Mouse (Mus musculus): ENCODE results near the gene Rgs3. TPM values are rescaled to one million over a fixed set of nuclear protein-coding genes. Genes with fewer than 3 reads are reported as not detected.

Rgs3 gene
- polyA plus RNA-seq, 1 experiment, result 6.4 TPM

DNA sequence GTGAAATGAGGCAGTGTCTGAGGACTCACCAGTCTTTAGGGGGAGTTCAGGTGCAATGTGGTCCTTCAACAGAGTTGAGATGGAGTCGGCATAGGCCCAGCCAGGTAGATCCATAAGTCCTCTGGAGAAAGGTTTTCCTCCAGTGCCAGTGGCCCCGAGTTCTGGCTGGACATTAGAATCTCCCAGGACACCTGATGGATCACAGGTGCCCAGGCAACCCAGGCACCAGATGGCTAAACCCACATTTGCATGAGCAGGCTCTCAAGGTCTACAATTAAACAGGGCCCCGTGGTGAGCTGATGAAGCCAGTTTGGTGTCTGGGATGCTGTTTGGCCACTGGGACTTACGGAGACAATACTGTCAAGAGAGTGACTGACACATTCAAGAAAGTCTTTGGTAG, 49.7 kb downstream of the Rgs3 start:
- H3K27me3 ChIP-seq (replicated peaks), result peaks cover 55% of the 10 kb centered on the region
- H3K4me3 ChIP-seq (replicated peaks), result no peak overlapping the region
- no peaks in the 10 kb centered on the region for H3K9me3 ChIP-seq
- H3K4me1 ChIP-seq, result 0 out of 2 replicates have a peak, but pooled peaks cover 3% of the 10 kb centered on the region
- TF ChIP-seq FLI1 (IDR thresholded peaks at IDR 0.05; ENCODE audit: low read length), result no peak
- TF ChIP-seq GATA1 (IDR thresholded peaks at IDR 0.05; ENCODE audit: borderline replicate concordance, low read length), result no peak
- no peaks in the 10 kb centered on the region for H3K36me3 ChIP-seq (replicated peaks; ENCODE audit: low read length)

DNA sequence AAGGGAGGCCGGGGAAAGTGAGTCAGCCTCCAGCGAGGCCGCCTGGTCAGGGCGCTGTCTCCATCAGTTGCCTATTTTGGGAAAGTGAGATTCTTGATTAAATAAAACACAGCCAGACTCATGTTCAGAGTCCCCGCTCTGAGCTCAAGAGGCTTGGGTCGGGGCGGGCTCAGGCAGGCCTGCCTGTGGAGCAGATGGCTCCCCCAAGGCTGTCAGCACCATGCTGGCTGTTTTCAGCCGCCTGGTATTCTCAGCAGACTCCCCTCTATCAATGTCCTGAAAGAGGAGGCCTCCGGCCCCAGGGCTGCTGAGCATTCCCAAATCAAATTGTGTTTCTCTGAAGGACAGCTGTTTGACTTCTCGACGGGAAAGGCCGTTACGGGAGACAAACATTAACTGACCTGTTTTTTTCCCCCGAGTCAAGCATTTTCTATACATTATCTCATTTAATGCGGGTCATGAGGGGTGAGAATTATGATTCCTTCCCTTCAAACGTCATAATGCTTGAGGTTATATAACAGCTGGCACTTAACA, 50.6 kb downstream of the Rgs3 start:
- no peaks in the 10 kb centered on the region for H3K36me3 ChIP-seq (replicated peaks; ENCODE audit: low read length)
- H3K4me1 ChIP-seq, result no peaks in the 10 kb centered on the region
- peaks cover 62% of the 10 kb centered on the region for H3K27me3 ChIP-seq (replicated peaks)
- H3K4me3 ChIP-seq (replicated peaks), result no peak overlapping the region
- H3K9me3 ChIP-seq, result no peaks in the 10 kb centered on the region
- TF ChIP-seq FLI1 (IDR thresholded peaks at IDR 0.05; ENCODE audit: low read length) (no peak), GATA1 (IDR thresholded peaks at IDR 0.05; ENCODE audit: borderline replicate concordance, low read length) (no peak)

- no peaks in the 10 kb centered on the region for H3K4me1 ChIP-seq
- peaks cover 63% of the 10 kb centered on the region for H3K27me3 ChIP-seq (replicated peaks)
- no peak overlapping the region for H3K4me3 ChIP-seq (replicated peaks)
- H3K36me3 ChIP-seq (replicated peaks; ENCODE audit: low read length), result no peaks in the 10 kb centered on the region
- H3K9me3 ChIP-seq, result no peaks in the 10 kb centered on the region
- no peak for TF ChIP-seq FLI1 (IDR thresholded peaks at IDR 0.05; ENCODE audit: low read length)
- TF ChIP-seq GATA1 (IDR thresholded peaks at IDR 0.05; ENCODE audit: borderline replicate concordance, low read length), result no peak
Measured at GRCm38 (mm10) chr4:62612601-62613501, 53.2 kb downstream of the Rgs3 start.

DNA sequence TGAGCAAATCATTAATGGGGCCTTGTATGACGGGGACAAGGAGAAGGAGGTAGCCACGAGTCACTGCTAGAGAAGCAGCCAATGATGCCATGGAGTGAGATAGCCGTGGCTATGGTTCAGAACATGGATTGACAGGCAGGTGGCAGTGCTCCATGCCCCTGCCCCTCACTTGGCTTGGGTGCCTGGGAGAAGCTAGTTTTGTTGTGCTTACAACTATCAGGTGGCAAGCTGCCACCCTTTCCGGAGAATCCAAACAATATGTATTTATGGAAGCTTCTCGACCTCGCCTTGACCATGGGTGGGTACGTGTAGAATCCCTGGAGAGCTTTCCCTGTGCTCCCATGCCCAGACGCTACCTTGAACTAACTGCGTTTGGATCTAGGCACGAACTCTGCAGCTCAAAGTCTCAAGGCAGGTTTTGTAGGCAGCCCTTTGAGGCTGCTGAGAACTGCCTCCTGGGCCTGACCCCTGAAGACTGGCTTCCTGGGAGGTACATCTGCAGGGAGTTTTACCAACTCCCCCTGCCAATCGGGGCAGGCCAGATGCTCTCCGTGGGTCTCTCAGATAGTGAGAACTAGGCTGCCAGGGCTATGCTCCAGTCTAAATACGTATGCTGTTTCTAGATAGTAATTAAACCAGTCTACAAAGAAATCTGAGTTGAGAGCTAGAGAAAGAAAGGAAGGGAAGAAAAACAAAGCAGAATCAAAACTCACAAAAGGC, 54.2 kb downstream of the Rgs3 start:
- TF ChIP-seq GATA1 (IDR thresholded peaks at IDR 0.05; ENCODE audit: borderline replicate concordance, low read length), result no peak
- no peak for TF ChIP-seq FLI1 (IDR thresholded peaks at IDR 0.05; ENCODE audit: low read length)
- no peaks in the 10 kb centered on the region for H3K9me3 ChIP-seq
- no peaks in the 10 kb centered on the region for H3K36me3 ChIP-seq (replicated peaks; ENCODE audit: low read length)
- H3K4me1 ChIP-seq, result peaks cover 1% of the 10 kb centered on the region; the same call in 1 of the 2 replicates
- no peak overlapping the region for H3K4me3 ChIP-seq (replicated peaks)
- H3K27me3 ChIP-seq (replicated peaks), result peaks cover 70% of the 10 kb centered on the region

DNA sequence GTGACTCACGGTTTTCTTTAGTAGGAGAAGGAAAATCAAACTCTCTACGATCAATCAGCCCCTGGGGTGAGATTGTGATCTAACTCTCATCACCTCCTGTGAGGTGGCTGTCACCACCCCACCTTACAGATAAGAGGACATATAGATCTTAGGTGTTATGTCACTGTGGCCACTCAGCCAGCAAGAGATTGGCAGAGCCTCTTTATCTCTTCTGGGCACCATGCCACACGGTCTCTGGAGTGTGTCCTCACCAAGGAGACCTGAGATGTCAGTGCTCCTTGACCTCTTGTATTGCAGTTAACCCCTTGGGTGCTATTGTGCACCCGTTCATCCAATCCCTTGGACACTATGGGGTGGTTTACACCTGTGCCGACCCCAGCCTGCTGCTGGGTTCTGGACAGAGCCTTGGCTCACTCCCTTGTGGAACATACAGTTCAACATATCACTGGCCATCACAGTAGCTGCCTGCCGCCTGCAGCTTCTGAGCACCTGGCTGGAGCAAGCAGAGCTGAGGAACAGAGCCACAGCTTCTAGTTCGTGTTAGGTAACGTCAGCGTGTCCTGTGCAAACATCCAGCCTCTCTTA, 58.3 kb downstream of the Rgs3 start:
- no peak overlapping the region for H3K4me3 ChIP-seq (replicated peaks)
- no peaks in the 10 kb centered on the region for H3K36me3 ChIP-seq (replicated peaks; ENCODE audit: low read length)
- H3K9me3 ChIP-seq, result no peaks in the 10 kb centered on the region
- H3K4me1 ChIP-seq, result peaks cover 15% of the 10 kb centered on the region
- TF ChIP-seq FLI1 (IDR thresholded peaks at IDR 0.05; ENCODE audit: low read length) (no peak), GATA1 (IDR thresholded peaks at IDR 0.05; ENCODE audit: borderline replicate concordance, low read length) (no peak)
- H3K27me3 ChIP-seq (replicated peaks), result peaks cover 72% of the 10 kb centered on the region

- TF ChIP-seq FLI1 (IDR thresholded peaks at IDR 0.05; ENCODE audit: low read length) (no peak), GATA1 (IDR thresholded peaks at IDR 0.05; ENCODE audit: borderline replicate concordance, low read length) (no peak)
- Histone ChIP-seq H3K4me1 (peaks cover 15% of the 10 kb centered on the region), H3K36me3 (replicated peaks; ENCODE audit: low read length) (no peaks in the 10 kb centered on the region), H3K4me3 (replicated peaks) (peak overlapping the region; percentile 47), H3K9me3 (no peaks in the 10 kb centered on the region), H3K27me3 (replicated peaks) (peaks cover 67% of the 10 kb centered on the region)
Measured at GRCm38 (mm10) chr4:62619232-62619964, 59.8 kb downstream of the Rgs3 start.

- TF ChIP-seq FLI1 (IDR thresholded peaks at IDR 0.05; ENCODE audit: low read length) (no peak), GATA1 (IDR thresholded peaks at IDR 0.05; ENCODE audit: borderline replicate concordance, low read length) (no peak)
- H3K36me3 ChIP-seq (replicated peaks; ENCODE audit: low read length), result no peaks in the 10 kb centered on the region
- peaks cover 15% of the 10 kb centered on the region for H3K4me1 ChIP-seq
- no peaks in the 10 kb centered on the region for H3K9me3 ChIP-seq
- H3K27me3 ChIP-seq (replicated peaks), result peaks cover 62% of the 10 kb centered on the region
- H3K4me3 ChIP-seq (replicated peaks), result peak overlapping the region; percentile 47
Measured at GRCm38 (mm10) chr4:62619965-62620244, 60.3 kb downstream of the Rgs3 start.

DNA sequence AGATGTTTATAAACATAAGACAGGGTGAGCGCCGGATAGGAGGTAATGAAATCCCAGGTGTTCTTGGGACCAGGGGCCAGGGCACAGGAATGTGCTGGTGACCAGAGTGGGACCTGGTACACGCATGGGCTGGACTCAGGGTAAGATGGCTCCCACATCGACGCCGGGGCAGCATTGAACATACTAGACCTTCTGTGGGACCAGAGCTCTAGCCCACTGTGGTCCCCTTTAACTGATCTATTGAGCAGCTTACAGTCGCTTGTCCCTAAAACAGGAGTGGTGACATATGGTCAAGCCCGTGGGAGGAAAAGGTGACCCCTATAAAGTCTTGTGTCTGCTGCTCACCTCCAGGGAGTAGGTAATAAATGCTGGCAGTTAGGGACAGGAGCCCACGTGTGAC, 61.5 kb downstream of the Rgs3 start:
- no peak for TF ChIP-seq GATA1 (IDR thresholded peaks at IDR 0.05; ENCODE audit: borderline replicate concordance, low read length)
- Histone ChIP-seq H3K9me3 (no peaks in the 10 kb centered on the region), H3K27me3 (replicated peaks) (peaks cover 60% of the 10 kb centered on the region), H3K4me1 (peaks cover 15% of the 10 kb centered on the region), H3K4me3 (replicated peaks) (no peak overlapping the region), H3K36me3 (replicated peaks; ENCODE audit: low read length) (no peaks in the 10 kb centered on the region)
